8 mouse cellular contexts compared by ENCODE assay signal in the genomic region with DNA sequence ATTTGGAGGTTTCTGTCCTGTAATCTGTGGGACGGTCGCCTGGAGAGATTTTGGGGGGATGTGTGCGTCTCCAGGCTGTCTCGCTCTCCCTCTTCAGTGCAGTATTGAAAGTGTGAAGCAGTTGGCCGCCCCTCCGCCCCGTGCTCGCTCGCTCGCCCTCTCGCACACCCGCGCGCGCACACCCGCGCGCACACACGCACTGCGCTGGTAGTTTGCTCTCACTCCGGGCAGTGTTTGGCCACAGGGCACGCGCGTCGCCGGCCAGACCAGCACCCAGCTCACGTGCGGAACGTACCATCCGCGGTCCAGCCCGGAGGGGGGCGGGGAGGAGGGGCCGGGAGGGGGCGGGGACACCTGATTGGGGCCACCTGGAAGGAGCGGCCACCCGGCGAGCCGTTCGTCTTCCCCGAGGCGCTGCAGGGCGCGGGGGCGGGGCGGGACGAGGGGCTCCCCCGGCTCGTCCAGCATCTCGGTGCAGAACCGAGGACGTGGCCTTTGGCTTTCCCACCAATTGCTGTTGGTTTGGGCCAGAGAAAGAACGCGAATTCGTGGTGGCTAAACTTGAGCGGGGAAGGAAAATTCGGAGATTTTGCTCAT. TPM values are rescaled to one million over a fixed set of nuclear protein-coding genes. Genes with fewer than 3 reads are reported as not detected.
DNase-seq lines count a peak whose midpoint lies in the region; ATAC-seq lines count a peak whose summit lies in the region.

A gene (minus strand): TSS at position 270 of the 597 bp plus-strand sequence.

- ATAC-seq in limb, embryonic 13.5 days (ENCODE audit: low FRiP score, low read depth), result peak; percentile 52
- peak; percentile 34 for ATAC-seq in midbrain, embryonic 15.5 days (replicated peaks)

- H3K4me1 ChIP-seq in embryonic facial prominence, embryonic 10.5 days, result peaks cover 52% of the 10 kb centered on the region
- peaks cover 34% of the 10 kb centered on the region for H3K4me1 ChIP-seq in limb, embryonic 13.5 days
- H3K4me1 ChIP-seq in midbrain, embryonic 15.5 days, result peaks cover 46% of the 10 kb centered on the region

- peak; percentile 40 to 46 for DNase-seq in spleen, adult 18-20 months
- DNase-seq in spleen, adult 12 weeks (ENCODE audit: low spot score), result no peak
- DNase-seq in embryonic facial prominence, embryonic 10.5 days (ENCODE audit: low spot score), result peak; percentile 88
- DNase-seq in heart, adult 11 months, result peak; percentile 100
- DNase-seq in kidney, adult 18-20 months, result peak; percentile 74
- peak; percentile 45 to 74 for DNase-seq in spleen, postnatal 4 days (ENCODE audit: low spot score in 2 of 2)

- under 1% methylated on average over 56 of the region's 57 CpGs for WGBS in embryonic facial prominence, embryonic 10.5 days
- whole genome bisulfite sequencing in limb, embryonic 13.5 days, result under 1% methylated on average over 55 of the region's 57 CpGs
- 1% methylated on average over 50 of the region's 57 CpGs for WGBS in midbrain, embryonic 15.5 days

- H3K36me3 ChIP-seq in embryonic facial prominence, embryonic 10.5 days (replicated peaks), result no peaks in the 10 kb centered on the region
- H3K36me3 ChIP-seq in limb, embryonic 13.5 days, result no peaks in the 10 kb centered on the region
- no peaks in the 10 kb centered on the region for H3K36me3 ChIP-seq in midbrain, embryonic 15.5 days (replicated peaks)

- H3K4me3 ChIP-seq in embryonic facial prominence, embryonic 10.5 days, result peak within 1 kb of the TSS; percentile 74
- peak within 1 kb of the TSS; percentile 69 for H3K4me3 ChIP-seq in limb, embryonic 13.5 days
- peak within 1 kb of the TSS; percentile 58 for H3K4me3 ChIP-seq in midbrain, embryonic 15.5 days

- H3K9ac ChIP-seq in limb, embryonic 13.5 days, result peak within 1 kb of the TSS; percentile 73
- peak within 1 kb of the TSS; percentile 71 for H3K9ac ChIP-seq in midbrain, embryonic 15.5 days

- peaks cover 91% of the 10 kb centered on the region for H3K27me3 ChIP-seq in embryonic facial prominence, embryonic 10.5 days (replicated peaks; ENCODE audit: low read depth, poor library complexity, severe bottlenecking)
- peaks cover 51% of the 10 kb centered on the region for H3K27me3 ChIP-seq in limb, embryonic 13.5 days
- H3K27me3 ChIP-seq in midbrain, embryonic 15.5 days (replicated peaks), result peaks cover 25% of the 10 kb centered on the region

- H3K27ac ChIP-seq in embryonic facial prominence, embryonic 10.5 days (replicated peaks), result peak within 1 kb of the TSS; percentile 76
- peak within 1 kb of the TSS; percentile 39; the same call in 1 of the 2 replicates for H3K27ac ChIP-seq in limb, embryonic 13.5 days
- H3K27ac ChIP-seq in midbrain, embryonic 15.5 days, result peak within 1 kb of the TSS; percentile 70

- H3K4me2 ChIP-seq in limb, embryonic 13.5 days (replicated peaks), result peak within 1 kb of the TSS; percentile 100
- H3K4me2 ChIP-seq in midbrain, embryonic 15.5 days, result peak within 1 kb of the TSS; percentile 99

- H3K9me3 ChIP-seq in embryonic facial prominence, embryonic 10.5 days, result no peaks in the 10 kb centered on the region
- no peaks in the 10 kb centered on the region for H3K9me3 ChIP-seq in limb, embryonic 13.5 days
- no peaks in the 10 kb centered on the region for H3K9me3 ChIP-seq in midbrain, embryonic 15.5 days

RNA-seq across cellular contexts. Expression of the gene that starts here (rescaled TPM):
- 0.93 and 1.8 TPM in 2 replicates for polyA plus RNA-seq in embryonic facial prominence, embryonic 10.5 days (2016; fragmentation: Nextera tagmentation; extraction: Ambion mirVana)
- 2.7 and 2.9 TPM in 2 replicates for polyA plus RNA-seq in limb, embryonic 13.5 days (2015; fragmentation: Nextera tagmentation; extraction: Ambion mirVana)
- polyA plus RNA-seq in midbrain, embryonic 15.5 days (2015; fragmentation: Nextera tagmentation; extraction: Ambion mirVana), result 6.5 and 8.2 TPM in 2 replicates
